46 mouse cellular contexts compared by ENCODE assay signal in genomic region chr9:108928424-108928823, GRCm38 (mm10). TPM values are rescaled to one million over a fixed set of nuclear protein-coding genes. Genes with fewer than 3 reads are reported as not detected.
"Had no signal": no experiment of that assay in that cellular context is flagged by ENCODE, and none has a peak within 500 bp of the region (broad histone marks: within the 10 kb centered on the region; RNA-seq: fewer than 3 reads in every experiment).

No protein-coding gene starts in this region.

- H3K4me1 ChIP-seq: heart, embryonic 10.5 days; heart, embryonic 12.5 days; heart, embryonic 13.5 days; heart, embryonic 15.5 days; hindbrain, embryonic 10.5 days; hindbrain, embryonic 12.5 days; hindbrain, embryonic 13.5 days; hindbrain, embryonic 15.5 days had no signal

- H3K4me2 ChIP-seq: heart, embryonic 11.5 days; heart, embryonic 12.5 days; heart, embryonic 13.5 days; heart, embryonic 15.5 days; hindbrain, embryonic 12.5 days; hindbrain, embryonic 13.5 days; hindbrain, embryonic 14.5 days; hindbrain, embryonic 15.5 days; kidney, embryonic 15.5 days had no signal

- H3K9ac ChIP-seq: heart, embryonic 12.5 days; heart, embryonic 13.5 days; heart, embryonic 15.5 days; hindbrain, embryonic 12.5 days; hindbrain, embryonic 13.5 days; hindbrain, embryonic 14.5 days; hindbrain, embryonic 15.5 days; kidney, embryonic 15.5 days had no signal

- H3K27me3 ChIP-seq: hindbrain, embryonic 12.5 days; hindbrain, embryonic 13.5 days; hindbrain, embryonic 15.5 days; kidney, embryonic 15.5 days had no signal

- H3K9me3 ChIP-seq: heart, embryonic 10.5 days; heart, embryonic 12.5 days; heart, embryonic 13.5 days; heart, embryonic 15.5 days; hindbrain, embryonic 10.5 days; hindbrain, embryonic 12.5 days; hindbrain, embryonic 13.5 days; hindbrain, embryonic 15.5 days; kidney, embryonic 15.5 days had no signal

- H3K36me3 ChIP-seq: heart, embryonic 10.5 days; heart, embryonic 12.5 days; heart, embryonic 13.5 days; heart, embryonic 15.5 days; hindbrain, embryonic 10.5 days; hindbrain, embryonic 12.5 days; hindbrain, embryonic 13.5 days; hindbrain, embryonic 15.5 days; kidney, embryonic 15.5 days had no signal

- H3K27ac ChIP-seq: heart, embryonic 10.5 days; heart, embryonic 13.5 days; heart, embryonic 15.5 days; hindbrain, embryonic 10.5 days; hindbrain, embryonic 12.5 days; hindbrain, embryonic 13.5 days; hindbrain, embryonic 14.5 days; hindbrain, embryonic 15.5 days; hindbrain, postnatal 0 days; kidney, embryonic 15.5 days; kidney, postnatal 0 days; layer of hippocampus, adult 2 months; left cerebral cortex, adult 2 months had no signal

- ATAC-seq: hindbrain, embryonic 16.5 days; hindbrain, postnatal 0 days; inflammation-experienced regulatory T-cells, adult 6 months had no signal

- H3K4me3 ChIP-seq: heart, embryonic 10.5 days; heart, embryonic 12.5 days; heart, embryonic 13.5 days; heart, embryonic 15.5 days; hindbrain, embryonic 10.5 days; hindbrain, embryonic 12.5 days; hindbrain, embryonic 13.5 days; hindbrain, embryonic 15.5 days; kidney, embryonic 15.5 days; layer of hippocampus, adult 2 months; left cerebral cortex, adult 2 months had no signal

- DNase-seq: heart, postnatal 10 days; heart, postnatal 14 days; heart, postnatal 36 days; heart, postnatal 4 days; kidney, adult 11 months; kidney, adult 18-20 months; kidney, adult 2 months; kidney, adult 8-10 months; kidney, adult 9 months; kidney, postnatal 10 days; kidney, postnatal 14 days; kidney, postnatal 25 days; kidney, postnatal 4 days; layer of hippocampus, adult 9-11 months; layer of hippocampus, postnatal 36 days had no signal

RNA-seq across cellular contexts. Expression of gene Tmem89, which starts 14.0 kb away (rescaled TPM):
- total RNA-seq: heart, postnatal 10 days; heart, postnatal 25 days; heart, postnatal 36 days; heart, postnatal 4 days; layer of hippocampus, adult 18-20 months; layer of hippocampus, postnatal 36 days; left cerebral cortex, adult 18-20 months; left cerebral cortex, adult 2 months had no signal
- polyA plus RNA-seq: heart, embryonic 10.5 days; heart, embryonic 11.5 days; heart, embryonic 12.5 days; heart, embryonic 13.5 days; heart, embryonic 14.5 days; heart, embryonic 15.5 days; heart, embryonic 16.5 days; heart, postnatal 0 days; hindbrain, embryonic 16.5 days; inflammation-experienced regulatory T-cells, adult 6 months; intestine, embryonic 14.5 days; kidney, embryonic 14.5 days; kidney, embryonic 15.5 days; kidney, embryonic 16.5 days; kidney, postnatal 0 days had no signal

RNA-seq across cellular contexts. Expression of gene Col7a1, which starts 25.0 kb away (rescaled TPM):
- total RNA-seq: hematopoietic stem cell, adult 5-6 weeks had no signal

RNA-seq across cellular contexts. Expression of gene Ucn2, which starts 57.4 kb away (rescaled TPM):
- total RNA-seq: heart, adult 8-10 months; heart, postnatal 10 days; heart, postnatal 25 days; heart, postnatal 36 days; heart, postnatal 4 days; hematopoietic stem cell, adult 5-6 weeks; hindbrain, postnatal 0 days; layer of hippocampus, adult 2 months; layer of hippocampus, postnatal 14 days; layer of hippocampus, postnatal 25 days; left cerebral cortex, adult 18-20 months had no signal
- polyA plus RNA-seq: heart, embryonic 10.5 days; heart, embryonic 11.5 days; heart, embryonic 12.5 days; heart, embryonic 13.5 days; heart, embryonic 14.5 days; heart, embryonic 15.5 days; heart, embryonic 16.5 days; heart, postnatal 0 days; hindbrain, embryonic 10.5 days; hindbrain, embryonic 11.5 days; hindbrain, embryonic 12.5 days; hindbrain, embryonic 13.5 days; hindbrain, embryonic 15.5 days; hindbrain, embryonic 16.5 days; hindbrain, postnatal 0 days; inflammation-experienced regulatory T-cells, adult 6 months; kidney, embryonic 16.5 days; kidney, postnatal 0 days had no signal
